Mouse (Mus musculus) NIH3T3 (cell line): ENCODE measurements at regions not wholly inside any gene's neighbourhood (a gene's known extent, or its start where the extent isn't known, plus 50 kb on each side); places are given as distances from the start of the nearest gene placed in this dataset.
"Not testable (repeated sequence)": the region's sequence is repeated elsewhere in the genome, so short reads cannot be mapped to it uniquely, and the experiment has no call there.

Source experiments
- DNase-seq: peaks from one replicate; pipeline ENCODE4 v3.0.0-alpha.2; 2012; ENCODE audit warnings: low read depth

DNA sequence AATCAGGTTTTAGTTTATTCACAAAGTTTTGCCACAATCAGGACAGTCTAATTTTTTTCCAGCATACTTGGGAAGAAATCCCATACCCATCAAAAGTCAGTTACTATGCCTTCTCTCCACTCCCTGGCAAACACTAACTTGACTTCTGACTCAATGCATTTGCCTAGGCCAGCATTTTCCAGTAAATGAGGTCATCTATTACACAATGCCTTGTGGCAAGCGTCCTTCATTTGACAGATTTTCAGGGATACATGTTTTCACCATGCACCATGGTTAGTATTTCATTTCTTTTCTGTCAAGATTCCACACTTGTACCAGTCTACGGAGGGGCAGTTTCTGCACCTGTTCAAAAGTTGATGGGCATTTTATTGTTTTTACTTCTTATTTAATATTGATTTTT is 88.4 kb upstream of the Slc2a12 start:
- not testable (repeated sequence) for DNase-seq

DNA sequence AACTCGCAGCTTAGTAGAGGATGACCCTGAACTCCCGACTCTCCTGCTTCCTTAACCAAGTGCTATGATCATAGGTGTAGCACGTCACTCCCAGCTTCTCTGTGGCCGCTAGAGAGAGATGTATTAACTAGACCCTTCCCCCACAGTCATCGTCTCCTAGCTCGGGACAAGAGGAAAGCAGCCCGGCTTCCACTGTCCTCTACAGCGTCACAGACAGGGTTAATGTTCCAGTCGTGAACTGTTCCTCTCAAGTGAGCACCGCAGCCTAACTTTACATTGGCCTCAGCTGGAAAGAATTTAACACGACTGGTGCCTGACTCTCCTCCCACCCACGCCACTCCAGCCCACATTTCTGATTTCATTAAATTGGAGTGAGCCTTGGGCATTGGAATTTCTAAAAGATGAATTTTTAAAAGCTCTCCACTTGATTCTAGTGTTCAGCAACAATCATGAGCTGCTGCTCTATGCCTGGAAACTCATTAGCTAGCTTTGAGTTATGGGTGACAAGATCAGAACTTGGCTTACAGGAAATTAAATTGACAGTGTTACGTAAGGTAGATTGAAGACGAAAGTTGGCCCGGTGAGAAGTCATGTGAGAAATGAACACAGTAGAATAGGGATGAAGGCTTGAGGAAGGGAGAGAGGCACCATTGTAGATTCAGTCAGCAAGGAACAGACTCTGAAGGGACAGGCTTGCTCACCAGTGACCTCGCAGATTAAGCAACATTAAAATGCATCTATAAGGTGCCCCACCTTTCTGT is 75.4 kb upstream of the Slc2a12 start:
- not testable (repeated sequence) for DNase-seq

DNA sequence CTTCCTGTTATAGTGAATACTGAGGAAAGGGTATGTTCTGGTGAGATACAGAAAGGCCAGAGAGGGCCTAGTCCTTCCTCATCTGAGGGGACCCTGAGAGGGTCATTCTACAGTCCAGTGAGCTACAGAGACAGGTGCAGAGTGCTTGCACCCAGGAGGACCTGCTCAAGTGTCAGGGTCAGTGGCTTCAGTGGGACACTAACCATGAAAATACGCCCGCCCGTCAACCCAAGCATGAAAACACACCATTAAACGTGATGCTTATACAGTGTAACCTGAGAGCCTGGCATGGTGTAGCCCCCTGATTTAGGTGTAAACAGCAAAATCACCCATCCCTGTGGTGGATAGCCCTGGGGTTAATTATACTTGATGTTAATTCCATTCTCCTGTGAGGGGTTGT is 70.8 kb upstream of the Slc2a12 start:
- not testable (repeated sequence) for DNase-seq

DNA sequence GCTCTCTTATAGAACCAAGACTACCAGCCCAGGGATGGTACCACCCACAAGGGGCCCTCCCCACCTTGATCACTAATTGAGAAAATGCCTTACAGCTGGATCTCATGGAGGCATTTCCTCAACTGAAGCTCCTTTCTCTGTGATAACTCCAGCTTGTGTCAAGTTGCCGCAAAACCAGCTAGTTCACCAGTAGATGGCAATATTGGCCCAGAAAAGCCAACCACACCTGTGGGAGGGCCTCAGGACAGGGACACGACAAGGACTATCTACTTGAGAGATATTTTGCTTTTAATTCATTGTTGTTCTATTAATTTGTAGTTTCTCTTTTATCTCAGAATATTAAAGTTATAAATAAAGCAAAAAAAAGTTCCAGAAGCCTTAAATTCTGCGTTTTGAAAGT is 65.4 kb upstream of the Slc2a12 start:
- DNase-seq: peak; percentile 82

DNA sequence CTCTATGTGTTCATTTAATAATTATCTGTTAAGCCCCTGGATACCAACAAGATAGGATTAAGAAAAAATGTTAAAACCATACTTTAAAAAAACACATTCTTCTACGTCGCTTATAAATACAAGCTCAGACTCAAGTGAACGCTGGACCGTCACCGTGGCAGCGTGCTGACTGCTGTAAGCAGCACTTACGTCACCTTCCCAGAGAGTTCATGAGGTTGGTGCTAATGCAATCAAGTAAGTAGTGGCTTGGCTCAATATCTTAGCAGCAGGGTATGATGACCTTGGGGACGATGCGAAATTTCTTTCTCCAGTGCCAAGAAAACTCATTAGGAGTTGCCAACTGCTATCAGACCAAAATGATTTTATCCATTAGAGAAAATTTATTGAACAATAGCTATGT is 63.5 kb upstream of the Slc2a12 start:
- not testable (repeated sequence) for DNase-seq

DNA sequence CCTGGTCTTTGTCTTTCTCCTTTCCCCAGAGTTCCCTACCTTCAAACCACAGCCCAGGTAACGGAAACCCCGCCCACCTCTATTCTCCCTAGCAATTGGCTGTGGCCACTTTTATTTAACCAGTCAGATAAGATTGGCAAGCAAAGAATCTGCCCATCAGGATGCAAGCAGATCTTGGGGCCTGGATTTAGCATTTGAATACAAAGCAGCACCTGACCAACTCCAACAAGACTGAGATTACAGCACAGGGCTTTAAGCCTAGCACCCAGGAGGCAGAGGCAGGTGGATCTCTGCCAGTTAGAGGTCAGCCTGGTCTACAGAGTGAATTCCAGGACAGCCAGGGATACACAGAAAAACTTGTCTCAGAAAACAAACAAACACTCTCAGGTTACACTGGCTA is 61.5 kb upstream of the Slc2a12 start:
- not testable (repeated sequence) for DNase-seq

DNA sequence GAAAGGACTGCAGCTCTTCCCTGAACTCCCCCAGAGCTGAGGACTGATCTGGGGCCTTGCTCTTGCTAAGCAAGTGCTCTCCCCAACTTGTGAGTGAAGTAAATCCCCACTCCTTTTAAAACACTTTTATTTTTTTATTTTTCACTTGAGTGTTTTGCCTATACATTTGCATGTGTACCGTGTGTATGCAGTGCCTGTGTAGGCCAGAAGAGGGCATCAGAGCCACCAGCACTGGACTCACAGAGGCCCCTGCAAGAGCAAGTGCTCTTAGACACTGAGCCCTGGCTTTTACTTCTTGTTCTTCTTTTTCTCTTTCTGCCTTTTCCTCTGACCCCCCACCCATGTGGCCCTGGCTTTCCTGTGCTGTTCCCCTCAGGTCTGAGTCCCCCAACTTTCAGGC is 56.2 kb upstream of the Slc2a12 start:
- not testable (repeated sequence) for DNase-seq

DNA sequence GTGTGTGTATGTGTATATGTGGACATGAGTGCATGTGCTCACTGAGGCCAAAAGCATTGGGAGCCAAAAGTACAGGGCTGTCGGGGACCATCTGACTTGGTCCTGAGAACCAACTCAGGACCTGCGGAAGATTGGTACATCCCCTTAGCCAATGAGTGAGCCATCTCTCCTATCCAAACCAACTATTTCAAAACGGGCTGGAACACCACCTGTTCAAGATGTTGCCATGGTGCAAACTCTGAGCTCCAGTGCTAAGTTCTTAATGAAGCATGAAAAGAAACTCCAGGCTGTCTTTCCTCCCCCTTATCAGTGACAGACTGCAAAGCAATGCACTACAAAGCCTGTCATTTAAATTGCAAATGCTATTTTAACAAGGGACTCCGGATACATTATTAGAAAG is 53.1 kb upstream of the Slc2a12 start:
- not testable (repeated sequence) for DNase-seq

DNA sequence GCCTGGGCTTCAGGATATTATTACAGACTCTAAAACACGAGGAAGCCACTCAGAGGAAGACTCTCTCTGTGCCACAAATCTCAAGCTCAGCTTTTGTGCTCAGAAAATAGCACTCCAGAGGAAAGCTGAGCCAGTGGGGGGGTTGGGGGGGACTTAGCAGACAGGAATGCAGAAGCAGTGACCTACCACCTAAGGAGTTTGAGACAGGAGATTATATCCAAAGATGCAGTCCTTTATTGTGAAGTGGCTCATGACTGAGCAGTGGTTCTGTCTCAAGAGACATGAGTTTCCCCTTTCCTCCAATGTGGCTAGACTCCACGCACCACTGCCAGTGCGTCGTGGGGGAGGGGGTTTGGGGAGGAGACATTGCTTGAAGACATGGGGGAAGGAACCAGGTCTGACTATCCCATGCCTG is 52.6 kb upstream of the Slc2a12 start:
- DNase-seq: not testable (repeated sequence)

DNA sequence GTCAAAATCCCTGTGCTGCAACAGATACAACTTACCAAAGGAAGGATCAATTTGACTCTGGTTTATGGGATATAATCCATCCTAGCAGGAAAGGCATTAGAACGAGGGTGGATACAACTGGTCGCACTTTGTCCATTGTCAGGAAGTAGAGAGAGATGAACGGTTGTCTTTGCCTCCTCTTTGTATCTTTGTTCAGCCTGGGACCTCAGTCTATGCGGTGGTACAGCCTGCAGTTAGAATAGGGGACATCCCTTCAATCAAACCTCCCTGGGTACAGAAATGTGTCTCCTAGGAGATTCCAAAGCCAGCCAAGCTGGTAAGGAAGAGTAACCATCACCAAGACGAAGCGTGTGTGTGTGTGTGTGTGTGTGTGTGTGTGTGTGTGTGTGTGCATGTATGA is 52.1 kb upstream of the Slc2a12 start:
- DNase-seq: not testable (repeated sequence)
